Comparison of ENCODE assay signal across 9 mouse cellular contexts in genomic region chr6:146795166-146795923, GRCm38 (mm10). TPM values are rescaled to one million over a fixed set of nuclear protein-coding genes. Genes with fewer than 3 reads are reported as not detected.
DNase-seq lines count a peak whose midpoint lies in the region; ATAC-seq lines count a peak whose summit lies in the region.
"Had no signal": no experiment of that assay in that cellular context is flagged by ENCODE, and none has a peak within 500 bp of the region (broad histone marks: within the 10 kb centered on the region; RNA-seq: fewer than 3 reads in every experiment).

No protein-coding gene starts in this region.

- 15% methylated on average over 22 of the region's 22 CpGs for WGBS in kidney, embryonic 14.5 days
- 20% methylated on average over 22 of the region's 22 CpGs for WGBS in embryonic facial prominence, embryonic 12.5 days
- 16% methylated on average over 22 of the region's 22 CpGs for WGBS in hindbrain, embryonic 15.5 days

- H3K4me1 ChIP-seq in kidney, embryonic 14.5 days (ENCODE audit: control insufficient read depth, insufficient read depth, low read length) = no peaks in the 10 kb centered on the region
- peaks cover 9% of the 10 kb centered on the region for H3K4me1 ChIP-seq in embryonic facial prominence, embryonic 12.5 days
- H3K4me1 ChIP-seq in hindbrain, embryonic 15.5 days (replicated peaks) = peaks cover 7% of the 10 kb centered on the region
- peaks cover 27% of the 10 kb centered on the region for H3K4me1 ChIP-seq in megakaryocyte, embryonic 14.5 days

- no peak overlapping the region for H3K27ac ChIP-seq in kidney, embryonic 14.5 days (ENCODE audit: low read depth, low read length)
- H3K27ac ChIP-seq in embryonic facial prominence, embryonic 12.5 days = no peak overlapping the region
- H3K27ac ChIP-seq in hindbrain, embryonic 15.5 days (replicated peaks) = no peak overlapping the region

- ATAC-seq in kidney, embryonic 14.5 days (ENCODE audit: low FRiP score, low TSS enrichment) = peak; percentile 58
- 0 out of 2 replicates have a peak, but pooled peaks have one; percentile 18 for ATAC-seq in embryonic facial prominence, embryonic 12.5 days (ENCODE audit: insufficient number of reproducible peaks, insufficient read depth, low FRiP score, low TSS enrichment)
- peak; percentile 74 for ATAC-seq in hindbrain, embryonic 15.5 days (ENCODE audit: low FRiP score, low read depth)

- H3K27me3 ChIP-seq in kidney, embryonic 14.5 days (ENCODE audit: control insufficient read depth, insufficient read depth, low read length) = no peaks in the 10 kb centered on the region
- H3K27me3 ChIP-seq in embryonic facial prominence, embryonic 12.5 days = 0 out of 2 replicates have a peak, but pooled peaks cover 3% of the 10 kb centered on the region
- peaks cover 9% of the 10 kb centered on the region; the same call in 1 of the 2 replicates for H3K27me3 ChIP-seq in hindbrain, embryonic 15.5 days
- peaks cover 54% of the 10 kb centered on the region for H3K27me3 ChIP-seq in megakaryocyte, embryonic 14.5 days (replicated peaks)

- no peaks in the 10 kb centered on the region for H3K36me3 ChIP-seq in kidney, embryonic 14.5 days (ENCODE audit: control insufficient read depth, insufficient read depth, low read length)
- H3K36me3 ChIP-seq in embryonic facial prominence, embryonic 12.5 days = no peaks in the 10 kb centered on the region
- H3K36me3 ChIP-seq in hindbrain, embryonic 15.5 days = no peaks in the 10 kb centered on the region
- H3K36me3 ChIP-seq in megakaryocyte, embryonic 14.5 days (replicated peaks; ENCODE audit: low read length) = no peaks in the 10 kb centered on the region

- peak overlapping the region; percentile 66 for H3K9ac ChIP-seq in kidney, embryonic 14.5 days (ENCODE audit: low read depth, low read length)
- peak overlapping the region; percentile 67 for H3K9ac ChIP-seq in embryonic facial prominence, embryonic 12.5 days
- peak overlapping the region; percentile 54 for H3K9ac ChIP-seq in hindbrain, embryonic 15.5 days

- no peaks in the 10 kb centered on the region for H3K9me3 ChIP-seq in kidney, embryonic 14.5 days (ENCODE audit: control insufficient read depth, low read length)
- H3K9me3 ChIP-seq in embryonic facial prominence, embryonic 12.5 days = no peaks in the 10 kb centered on the region
- no peaks in the 10 kb centered on the region for H3K9me3 ChIP-seq in hindbrain, embryonic 15.5 days
- H3K9me3 ChIP-seq in megakaryocyte, embryonic 14.5 days = peaks cover 6% of the 10 kb centered on the region; the same call in 1 of the 2 replicates

- H3K4me2 ChIP-seq in kidney, embryonic 14.5 days (replicated peaks; ENCODE audit: low read depth, low read length) = peak overlapping the region; percentile 88
- peak overlapping the region; percentile 69 for H3K4me2 ChIP-seq in embryonic facial prominence, embryonic 12.5 days (replicated peaks)
- H3K4me2 ChIP-seq in hindbrain, embryonic 15.5 days = peak overlapping the region; percentile 92

- DNase-seq in kidney, adult 18-20 months = no peak
- DNase-seq in T-cell, adult 2 months (ENCODE audit: low spot score) = no peak
- DNase-seq in right cerebral cortex, postnatal 25 days = no peak
- no peak for DNase-seq in adrenal gland, adult 2 months

- peak overlapping the region; percentile 58 for H3K4me3 ChIP-seq in kidney, embryonic 14.5 days (ENCODE audit: low read length)
- H3K4me3 ChIP-seq in embryonic facial prominence, embryonic 12.5 days = peak overlapping the region; percentile 55
- H3K4me3 ChIP-seq in hindbrain, embryonic 15.5 days = peak overlapping the region; percentile 59
- H3K4me3 ChIP-seq in megakaryocyte, embryonic 14.5 days (replicated peaks) = peak overlapping the region; percentile 84

RNA-seq across cellular contexts. Expression of gene Arntl2, which starts 0.5 kb away (rescaled TPM):
- polyA plus RNA-seq in kidney, embryonic 14.5 days (2014; fragmentation: Nextera tagmentation; extraction: Ambion mirVana) = 2.3 and 3.9 TPM in 2 replicates
- polyA plus RNA-seq in embryonic facial prominence, embryonic 12.5 days (2016; fragmentation: Nextera tagmentation; extraction: Ambion mirVana) = 7.1 and 8.8 TPM in 2 replicates
- 4.4 and 4.6 TPM in 2 replicates for polyA plus RNA-seq in hindbrain, embryonic 15.5 days (2015; fragmentation: Nextera tagmentation; extraction: Ambion mirVana)
- polyA plus RNA-seq in megakaryocyte, embryonic 14.5 days (2012; ENCODE audit: insufficient read depth, low replicate concordance) = not detected in 2 replicates
- total RNA-seq in adrenal gland, adult 2 months (2021) = 1 to 10 TPM; 1.6 TPM
- 6.1 and 8.9 TPM in 2 replicates for polyA plus RNA-seq in adrenal gland, adult 2 months (2012; rRNA removed)

RNA-seq across cellular contexts. Expression of gene Smco2, which starts 54.6 kb away (rescaled TPM):
- polyA plus RNA-seq in kidney, embryonic 14.5 days (2014; fragmentation: Nextera tagmentation; extraction: Ambion mirVana) = not detected in 2 replicates
- not detected in 2 replicates for polyA plus RNA-seq in embryonic facial prominence, embryonic 12.5 days (2016; fragmentation: Nextera tagmentation; extraction: Ambion mirVana)
- polyA plus RNA-seq in hindbrain, embryonic 15.5 days (2015; fragmentation: Nextera tagmentation; extraction: Ambion mirVana) = not detected in 2 replicates
- polyA plus RNA-seq in megakaryocyte, embryonic 14.5 days (2012; ENCODE audit: insufficient read depth, low replicate concordance) = not detected in 2 replicates
- total RNA-seq in adrenal gland, adult 2 months (2021) = not detected
- polyA plus RNA-seq in adrenal gland, adult 2 months (2012; rRNA removed) = not detected in 2 replicates
- polyA plus RNA-seq: large intestine, adult 2 months had no signal

Comparison
In these comparisons a context has a peak if more than half of its experiments do, and no peak if none do; other contexts are left out.
1. ATAC-seq: peak in every context shown above with its lines; median percentile 74 in hindbrain, embryonic 15.5 days; 58 in kidney, embryonic 14.5 days; 18 in embryonic facial prominence, embryonic 12.5 days.